Mouse (Mus musculus) CH12.LX (cell line): ENCODE measurements at regions not wholly inside any gene's neighbourhood (a gene's known extent, or its start where the extent isn't known, plus 50 kb on each side); places are given as distances from the start of the nearest gene placed in this dataset.

ENCODE experiments used
- DNase-seq: peaks from one replicate; pipeline ENCODE4 v3.0.0-alpha.2; 2013; ENCODE audit errors: extremely low read depth
- H3K27ac ChIP-seq: 2 replicates; pipeline ENCODE4 v1.5.1; 2012; ENCODE audit warnings: low read depth, mild to moderate bottlenecking, control low read depth, moderate library complexity; ENCODE audit not compliant: insufficient read depth
- H3K27me3 ChIP-seq: replicated peaks from 2 replicates; pipeline ENCODE3; 2012; ENCODE audit warnings: inconsistent platforms
- H3K36me3 ChIP-seq, 2 experiments: replicated peaks in 1 of 2; 2 replicates each; pipeline versions ENCODE3 to v1.6.1; 2012; ENCODE audit warnings: inconsistent platforms in 1 of 2, low read length in 1 of 2, mild to moderate bottlenecking in 1 of 2, mixed read lengths in 1 of 2, moderate library complexity in 1 of 2; ENCODE audit not compliant: control insufficient read depth in 1 of 2, insufficient read depth in 1 of 2
- H3K4me1 ChIP-seq, 2 experiments: 2 replicates each; pipeline ENCODE4 v1.6.1; 2012; ENCODE audit warnings: inconsistent platforms in 1 of 2, moderate library complexity in 1 of 2; ENCODE audit not compliant: insufficient read depth in 2 of 2, control insufficient read depth in 1 of 2
- H3K4me2 ChIP-seq: 2 replicates; pipeline ENCODE4 v1.6.1; 2012; ENCODE audit warnings: low read depth, mild to moderate bottlenecking, control low read depth; ENCODE audit not compliant: poor library complexity, insufficient read depth, severe bottlenecking
- H3K4me3 ChIP-seq, 3 experiments: fragments of 150-350 bp in 1 of 3; sonication (generic) in 1 of 3; replicated peaks in 1 of 3; 2 replicates each; pipeline versions ENCODE3 to v1.5.1; 2011 to 2012; ENCODE audit warnings: low read depth in 2 of 3, low read length in 2 of 3, mild to moderate bottlenecking in 2 of 3, moderate library complexity in 2 of 3, control low read depth in 1 of 3, improper control_type of control experiment in 1 of 3, inconsistent platforms in 1 of 3, mixed read lengths in 1 of 3; ENCODE audit not compliant: poor library complexity in 1 of 3
- H3K79me2 ChIP-seq: replicated peaks from 2 replicates; pipeline ENCODE4 v1.6.1; 2012; ENCODE audit warnings: mild to moderate bottlenecking, moderate library complexity; ENCODE audit not compliant: control insufficient read depth, poor library complexity, insufficient read depth, severe bottlenecking; ENCODE audit errors: extremely low read depth
- H3K9ac ChIP-seq: 2 replicates; pipeline ENCODE4 v1.6.1; 2012; ENCODE audit warnings: low read depth, mild to moderate bottlenecking, control low read depth, moderate library complexity; ENCODE audit not compliant: insufficient read depth
- H3K9me3 ChIP-seq: replicated peaks from 2 replicates; pipeline ENCODE3; 2012; ENCODE audit warnings: low read length, inconsistent platforms, mixed read lengths
- BHLHE40 ChIP-seq: IDR thresholded peaks from 2 replicates; pipeline ENCODE4 v1.6.1; 2011; ENCODE audit warnings: mild to moderate bottlenecking, low read depth, low read length, improper control_type of control experiment
- CHD1 ChIP-seq: IDR thresholded peaks from 2 replicates; pipeline ENCODE4 v1.6.1; 2012; ENCODE audit warnings: low read depth, low read length, improper control_type of control experiment, inconsistent platforms
- CHD2 ChIP-seq: IDR thresholded peaks from 2 replicates; pipeline ENCODE4 v1.6.1; 2011; ENCODE audit warnings: low read length, improper control_type of control experiment
- CTCF ChIP-seq, 2 experiments: IDR thresholded peaks in 1 of 2; conservative IDR thresholded peaks in 1 of 2; 2 replicates each; pipeline ENCODE4 v1.5.1; 2011 to 2012; ENCODE audit warnings: low read depth in 2 of 2, low read length in 2 of 2, improper control_type of control experiment in 1 of 2, inconsistent platforms in 1 of 2, mild to moderate bottlenecking in 1 of 2, moderate library complexity in 1 of 2
- E2F4 ChIP-seq: IDR thresholded peaks from 2 replicates; pipeline ENCODE4 v1.6.1; 2011; ENCODE audit warnings: low read depth, low read length, improper control_type of control experiment; ENCODE audit not compliant: insufficient replicate concordance
- ELF1 ChIP-seq: IDR thresholded peaks from 2 replicates; pipeline ENCODE4 v1.6.1; 2014; ENCODE audit warnings: low read depth, mild to moderate bottlenecking, inconsistent platforms, low read length, improper control_type of control experiment
- EP300 ChIP-seq: IDR thresholded peaks from 2 replicates; pipeline ENCODE4 v1.6.1; 2011; ENCODE audit warnings: low read length, improper control_type of control experiment
- ETS1 ChIP-seq: conservative IDR thresholded peaks from 2 replicates; pipeline ENCODE4 v1.6.1; 2012; ENCODE audit warnings: low read depth, mild to moderate bottlenecking, inconsistent platforms, low read length, improper control_type of control experiment, moderate library complexity
- IRF4 ChIP-seq: IDR thresholded peaks from 2 replicates; pipeline ENCODE4 v1.6.1; 2014; ENCODE audit warnings: low read depth, mild to moderate bottlenecking, inconsistent platforms, low read length, improper control_type of control experiment
- JUN ChIP-seq: IDR thresholded peaks from 2 replicates; pipeline ENCODE4 v1.6.1; 2011; ENCODE audit warnings: low read depth, mild to moderate bottlenecking, low read length, improper control_type of control experiment, moderate library complexity; ENCODE audit not compliant: insufficient read depth
- KAT2A ChIP-seq: IDR thresholded peaks from 2 replicates; pipeline ENCODE4 v1.6.1; 2012; ENCODE audit warnings: low read length, improper control_type of control experiment, inconsistent platforms; ENCODE audit not compliant: insufficient replicate concordance
- MAFK ChIP-seq: IDR thresholded peaks from 2 replicates; pipeline ENCODE4 v1.6.1; 2011; ENCODE audit warnings: low read length, improper control_type of control experiment; ENCODE audit not compliant: insufficient replicate concordance
- MAX ChIP-seq: IDR thresholded peaks from 2 replicates; pipeline ENCODE4 v1.6.1; 2011; ENCODE audit warnings: low read length, improper control_type of control experiment
- MEF2A ChIP-seq: IDR thresholded peaks from 2 replicates; pipeline ENCODE4 v1.6.1; 2014; ENCODE audit warnings: low read depth, mild to moderate bottlenecking, inconsistent platforms, low read length, improper control_type of control experiment, borderline replicate concordance
- MXI1 ChIP-seq: IDR thresholded peaks from 2 replicates; pipeline ENCODE4 v1.6.1; 2011; ENCODE audit warnings: mild to moderate bottlenecking, low read depth, low read length, improper control_type of control experiment
- MYC ChIP-seq: IDR thresholded peaks from 2 replicates; pipeline ENCODE4 v1.6.1; 2011; ENCODE audit warnings: low read depth, mild to moderate bottlenecking, improper control_type of control experiment, low read length
- NRF1 ChIP-seq: IDR thresholded peaks from 2 replicates; pipeline ENCODE4 v1.6.1; 2014; ENCODE audit warnings: low read depth, mild to moderate bottlenecking, inconsistent platforms, low read length, improper control_type of control experiment, moderate library complexity
- PAX5 ChIP-seq: IDR thresholded peaks from 2 replicates; pipeline ENCODE4 v1.6.1; 2012; ENCODE audit warnings: low read length, inconsistent platforms, mixed read lengths
- POLR2A ChIP-seq: IDR thresholded peaks from 2 replicates; pipeline ENCODE4 v1.6.1; 2011; ENCODE audit warnings: low read depth, mild to moderate bottlenecking, improper control_type of control experiment, low read length
- POLR2AphosphoS2 ChIP-seq: IDR thresholded peaks from 2 replicates; pipeline ENCODE4 v1.6.1; 2011; ENCODE audit warnings: low read depth, low read length, improper control_type of control experiment
- RCOR1 ChIP-seq: conservative IDR thresholded peaks from 2 replicates; pipeline ENCODE4 v1.6.1; 2012; ENCODE audit warnings: low read depth, mild to moderate bottlenecking, inconsistent platforms, low read length, improper control_type of control experiment
- SMC3 ChIP-seq: IDR thresholded peaks from 2 replicates; pipeline ENCODE4 v1.6.1; 2011; ENCODE audit warnings: low read depth, low read length, improper control_type of control experiment
- TBP ChIP-seq: conservative IDR thresholded peaks from 2 replicates; pipeline ENCODE4 v1.6.1; 2011; ENCODE audit warnings: low read depth, low read length, improper control_type of control experiment
- TCF12 ChIP-seq: IDR thresholded peaks from 2 replicates; pipeline ENCODE4 v1.6.1; 2014; ENCODE audit warnings: low read depth, mild to moderate bottlenecking, inconsistent platforms, low read length, improper control_type of control experiment
- UBTF ChIP-seq: IDR thresholded peaks from 2 replicates; pipeline ENCODE4 v1.6.1; 2012; ENCODE audit warnings: low read depth, mild to moderate bottlenecking, inconsistent platforms, low read length, improper control_type of control experiment, moderate library complexity
- USF2 ChIP-seq: conservative IDR thresholded peaks from 2 replicates; pipeline ENCODE4 v1.6.1; 2011; ENCODE audit warnings: low read depth, low read length, improper control_type of control experiment
- ZNF384 ChIP-seq: IDR thresholded peaks from 2 replicates; pipeline ENCODE4 v1.6.1; 2012; ENCODE audit warnings: low read depth, low read length, improper control_type of control experiment, inconsistent platforms
- dilution Hi-C: fragments of 300-500 bp; cut with MboI; formaldehyde crosslinking; loops from 2 replicates; pipeline ENCODE4 v1.14.3; 2020; ENCODE audit warnings: low sequenced_read_pairs; ENCODE audit not compliant: extremely low pct_unique_long_range_greater_than_20kb, extremely low pct_ligation_motif_present
- in situ Hi-C: fragments of 300-500 bp; cut with MboI; formaldehyde crosslinking; loops from 3 replicates; pipeline ENCODE4 v1.14.3; 2019; ENCODE audit warnings: low sequenced_read_pairs, low pct_ligation_motif_present, low pct_unique_long_range_greater_than_20kb, mixed read lengths

- Histone ChIP-seq H3K4me2 (no peak overlapping the region), H3K4me1 (no peaks in the 10 kb centered on the region), H3K36me3 (no peaks in the 10 kb centered on the region), H3K9me3 (no peaks in the 10 kb centered on the region)
- TF ChIP-seq BHLHE40 (no peak), POLR2A (no peak), TCF12 (no peak), MEF2A (no peak), CTCF (conservative IDR thresholded peaks at IDR 0.05 in 1 of 2, IDR thresholded peaks at IDR 0.05 in 1 of 2; ENCODE audit: low read depth in 2 of 2, low read length in 2 of 2) (no peak), MAFK (no peak), IRF4 (no peak), E2F4 (no peak), RCOR1 (no peak), TBP (no peak), MYC (no peak), ZNF384 (no peak)
- TF ChIP-seq, all 38 proteins: peak for 0
- no peaks in the 10 kb centered on the region for H3K79me2 ChIP-seq
- H3K27me3 ChIP-seq: no peaks in the 10 kb centered on the region
- in situ Hi-C loops (no loop called here), dilution Hi-C loops (no loop called here)
- no peak for DNase-seq
- H3K4me3 ChIP-seq: no peak overlapping the region
- H3K27ac ChIP-seq: no peak overlapping the region
- H3K9ac ChIP-seq: no peak overlapping the region
Measured at GRCm38 (mm10) chr13:83882839-83883238, 339.3 kb upstream of the Tmem161b start.

- no peak overlapping the region for H3K9ac ChIP-seq
- dilution Hi-C loops: no loop called here
- H3K4me1 ChIP-seq: no peaks in the 10 kb centered on the region
- no peaks in the 10 kb centered on the region for H3K9me3 ChIP-seq
- no peaks in the 10 kb centered on the region for H3K27me3 ChIP-seq
- H3K79me2 ChIP-seq: no peaks in the 10 kb centered on the region
- H3K36me3 ChIP-seq: no peaks in the 10 kb centered on the region
- TF ChIP-seq KAT2A: no peak
- TF ChIP-seq MXI1: no peak
- TF ChIP-seq MAX: no peak
- no peak for TF ChIP-seq BHLHE40
- TF ChIP-seq, all 38 proteins: peak for 0
- Histone ChIP-seq H3K4me3 (no peak overlapping the region), H3K27ac (no peak overlapping the region), H3K4me2 (no peak overlapping the region)
- in situ Hi-C loops: no loop called here
- no peak for DNase-seq
Measured at GRCm38 (mm10) chr13:83883821-83884220, 338.3 kb upstream of the Tmem161b start.

- Histone ChIP-seq H3K9me3 (no peaks in the 10 kb centered on the region), H3K27me3 (no peaks in the 10 kb centered on the region), H3K4me2 (no peak overlapping the region), H3K4me3 (no peak overlapping the region), H3K36me3 (no peaks in the 10 kb centered on the region), H3K9ac (no peak overlapping the region), H3K4me1 (no peaks in the 10 kb centered on the region), H3K27ac (no peak overlapping the region), H3K79me2 (no peaks in the 10 kb centered on the region)
- dilution Hi-C loops: no loop called here
- TF ChIP-seq MAX: no peak
- no peak for TF ChIP-seq PAX5
- no peak for TF ChIP-seq ELF1
- no peak for TF ChIP-seq MYC
- TF ChIP-seq EP300: no peak
- TF ChIP-seq UBTF: no peak
- TF ChIP-seq NRF1: no peak
- no peak for TF ChIP-seq USF2
- no peak for TF ChIP-seq CHD2
- TF ChIP-seq MXI1: no peak
- TF ChIP-seq ETS1: no peak
- no peak for TF ChIP-seq SMC3
- TF ChIP-seq CHD1: no peak
- TF ChIP-seq ZNF384: no peak
- TF ChIP-seq POLR2AphosphoS2: no peak
- no peak for TF ChIP-seq POLR2A
- TF ChIP-seq JUN: no peak
- in situ Hi-C loops: no loop called here
- DNase-seq: no peak
Measured at GRCm38 (mm10) chr13:83884226-83884625, 337.9 kb upstream of the Tmem161b start.
